Mouse (Mus musculus) neural tube, embryonic 14.5 days (tissue): ENCODE measurements around the gene Thap11. TPM values are rescaled to one million over a fixed set of nuclear protein-coding genes. Genes with fewer than 3 reads are reported as not detected.

Source experiments
- ATAC-seq: fragments of 200-750 bp; cut with Nextera tagmentation; 2 replicates; pipeline ENCODE4 v1.8.0; 2017; ENCODE audit warnings: low read depth, mild to moderate bottlenecking, moderate TSS enrichment, moderate library complexity
- H3K27ac ChIP-seq: fragments of 300-500 bp; sonication (generic); 2 replicates; pipeline ENCODE4 v1.5.1; 2014; ENCODE audit warnings: low read depth, mild to moderate bottlenecking, control low read depth, low read length, moderate library complexity, mixed read lengths
- H3K27me3 ChIP-seq: fragments of 300-500 bp; sonication (generic); 2 replicates; pipeline ENCODE4 v1.6.1; 2014; ENCODE audit warnings: low read length; ENCODE audit not compliant: control insufficient read depth, insufficient read depth
- H3K36me3 ChIP-seq: fragments of 300-500 bp; sonication (generic); 2 replicates; pipeline ENCODE4 v1.6.1; 2014; ENCODE audit warnings: low read length, mixed read lengths; ENCODE audit not compliant: control insufficient read depth, insufficient read depth
- H3K4me1 ChIP-seq: fragments of 300-500 bp; sonication (generic); 2 replicates; pipeline ENCODE4 v1.6.1; 2014; ENCODE audit warnings: low read length; ENCODE audit not compliant: control insufficient read depth, insufficient read depth
- H3K4me2 ChIP-seq: fragments of 300-500 bp; sonication (generic); 2 replicates; pipeline ENCODE4 v1.6.1; 2014; ENCODE audit warnings: mild to moderate bottlenecking, low read depth, low read length, control low read depth
- H3K4me3 ChIP-seq: fragments of 300-500 bp; sonication (generic); 2 replicates; pipeline ENCODE4 v1.5.1; 2014; ENCODE audit warnings: low read depth, low read length, control low read depth, mixed read lengths
- H3K9ac ChIP-seq: fragments of 300-500 bp; sonication (generic); replicated peaks from 2 replicates; pipeline ENCODE4 v1.6.1; 2014; ENCODE audit warnings: low read depth, mild to moderate bottlenecking, control low read depth, low read length, mixed read lengths
- H3K9me3 ChIP-seq: fragments of 300-500 bp; sonication (generic); 2 replicates; pipeline ENCODE4 v1.6.1; 2016; ENCODE audit warnings: low read length; ENCODE audit not compliant: control insufficient read depth
- WGBS: fragments of 180-500 bp; shearing (Covaris S2); extraction: QIAGEN DNeasy Blood & Tissue Kit; methylation state at CpG from one replicate; pipeline ENCODE4 v1.1.7; 2014; 5-methylcytosine and 5-hydroxymethylcytosine counted together
- polyA plus RNA-seq: library from polyadenylated mRNA; unstranded; fragments of >200 nt; fragmentation: Nextera tagmentation; extraction: Ambion mirVana; gene quantifications from 2 replicates; pipeline ENCODE4 v1.2.1, GENCODE M21; 2014

Gene Thap11
- polyA plus RNA-seq, 1 experiment from 2014 or later = 44.1 TPM

DNA sequence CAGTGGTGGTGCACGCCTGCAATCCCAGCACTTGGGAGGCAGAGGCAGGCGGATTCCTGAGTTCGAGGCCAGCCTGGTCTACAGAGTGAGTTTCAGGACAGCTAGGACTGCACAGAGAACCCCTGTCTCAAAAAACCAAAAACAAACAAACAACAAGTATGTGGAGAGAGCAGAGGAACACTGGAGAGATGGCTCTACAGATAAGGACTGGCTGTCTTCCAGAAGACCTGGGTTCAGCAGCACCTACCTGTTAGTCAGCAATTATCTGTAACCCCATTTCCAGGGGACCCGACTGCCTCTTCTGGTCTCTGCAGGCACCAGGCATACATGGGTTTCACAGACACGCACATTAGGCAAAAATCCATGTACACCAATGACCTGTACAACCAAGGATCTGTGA, 15.7 kb upstream of the Thap11 start:
- Histone ChIP-seq H3K27ac (no peak overlapping the region), H3K9me3 (no peaks in the 10 kb centered on the region), H3K9ac (no peak overlapping the region), H3K27me3 (no peaks in the 10 kb centered on the region), H3K36me3 (peaks cover 5% of the 10 kb centered on the region; the same call in 1 of the 2 replicates), H3K4me3 (no peak overlapping the region), H3K4me2 (no peak overlapping the region), H3K4me1 (no peaks in the 10 kb centered on the region)
- ATAC-seq = no peak
- WGBS = 93% methylated on average over 5 of the region's 5 CpGs

DNA sequence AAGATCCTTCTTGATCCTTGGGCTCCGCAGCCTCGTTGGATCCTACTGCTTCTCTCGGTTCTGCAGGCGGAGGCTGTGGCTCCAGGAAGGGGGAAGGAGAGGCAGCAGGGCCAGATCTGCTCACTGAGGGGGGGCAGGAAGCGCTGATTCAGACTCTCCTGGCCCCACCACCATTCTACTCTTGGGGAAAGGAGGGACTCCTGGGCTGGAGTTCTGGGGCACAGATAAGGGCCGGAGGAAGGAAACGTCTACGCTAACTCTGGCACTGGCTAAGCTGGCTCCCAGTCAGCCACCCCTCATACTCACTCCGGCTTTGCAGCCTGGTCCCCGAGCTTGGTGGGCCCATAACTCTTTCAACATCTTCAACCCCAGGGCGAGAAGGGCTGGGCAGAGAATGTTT, 8.3 kb upstream of the Thap11 start:
- Histone ChIP-seq H3K4me3 (no peak overlapping the region), H3K27ac (no peak overlapping the region), H3K4me2 (no peak overlapping the region), H3K36me3 (peaks cover 41% of the 10 kb centered on the region), H3K9ac (no peak overlapping the region), H3K4me1 (peaks cover 5% of the 10 kb centered on the region; the same call in 1 of the 2 replicates), H3K27me3 (no peaks in the 10 kb centered on the region), H3K9me3 (no peaks in the 10 kb centered on the region)
- no peak for ATAC-seq
- 94% methylated on average over 11 of the region's 11 CpGs for WGBS

DNA sequence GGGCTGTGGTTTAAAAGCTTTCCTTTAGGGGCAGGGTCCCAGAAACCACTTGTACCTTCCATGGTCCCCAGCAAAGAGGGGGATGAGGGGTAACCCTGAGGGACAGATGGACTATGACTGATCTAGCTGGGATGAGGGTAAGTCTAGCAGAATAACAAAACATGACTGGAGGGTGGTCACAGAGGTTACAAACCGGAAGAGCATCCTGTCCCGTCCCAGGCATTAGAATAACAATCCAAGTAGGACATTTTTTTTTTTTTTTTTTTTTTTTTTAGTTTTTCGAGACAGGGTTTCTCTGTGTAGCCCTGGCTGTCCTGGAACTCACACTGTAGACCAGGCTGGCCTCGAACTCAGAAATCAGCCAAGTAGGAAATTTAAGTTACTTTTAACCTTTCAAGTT, 4.9 kb upstream of the Thap11 start:
- Histone ChIP-seq H3K9ac (no peak overlapping the region), H3K4me2 (no peak overlapping the region)
- 88% methylated on average over 4 of the region's 4 CpGs for WGBS

DNA sequence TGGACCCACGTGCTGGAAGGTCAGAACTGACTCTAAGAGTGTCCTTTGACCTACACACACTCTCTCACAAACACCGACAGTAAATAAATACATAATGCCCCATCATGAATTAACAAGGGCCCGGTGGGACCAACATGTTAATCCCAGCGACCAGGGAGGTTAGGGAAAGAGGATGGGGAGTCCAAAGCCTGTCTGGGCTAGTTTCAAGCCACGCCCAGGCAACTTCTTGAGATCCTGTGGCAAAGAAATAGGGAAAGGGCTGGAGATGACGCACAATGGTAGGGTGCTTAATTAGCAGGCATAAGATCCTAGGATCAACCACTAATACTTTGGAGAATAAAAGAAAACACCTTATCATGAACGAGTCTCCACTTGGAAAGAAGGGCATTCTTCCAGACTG, 4.3 kb upstream of the Thap11 start:
- WGBS = 82% methylated on average over 7 of the region's 7 CpGs

More for the DNA sequence above, 4.9 kb upstream of the Thap11 start:
- Histone ChIP-seq H3K4me3 (no peak overlapping the region), H3K36me3 (peaks cover 28% of the 10 kb centered on the region), H3K27ac (no peak overlapping the region), H3K9me3 (no peaks in the 10 kb centered on the region), H3K4me1 (peaks cover 8% of the 10 kb centered on the region; the same call in 1 of the 2 replicates), H3K27me3 (no peaks in the 10 kb centered on the region)
- no peak for ATAC-seq

DNA sequence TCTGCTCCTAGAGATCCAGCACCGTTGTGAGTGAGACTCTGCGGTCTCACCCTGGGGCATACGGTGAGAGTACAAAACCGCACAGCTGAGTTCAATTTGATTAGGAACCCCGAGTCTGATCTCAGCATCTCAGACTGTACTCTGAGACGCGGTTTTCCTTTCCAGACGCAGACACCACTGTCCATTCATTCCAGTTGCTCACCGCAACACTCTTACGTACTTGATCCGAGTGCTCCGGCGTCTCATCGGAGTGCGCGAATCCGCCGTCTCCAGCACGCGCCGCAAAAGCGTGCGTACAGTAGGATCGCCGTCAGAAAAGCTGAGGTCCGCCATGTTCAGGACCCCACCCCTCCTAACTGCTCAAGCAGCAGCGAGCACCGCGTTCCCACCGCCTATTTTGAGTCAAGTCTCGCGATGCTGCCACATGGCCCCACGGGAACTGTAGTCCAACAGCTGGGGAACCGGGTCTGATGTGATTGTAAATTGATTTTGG, 3.2 kb upstream of the Thap11 start:
- Histone ChIP-seq H3K4me1 (peaks cover 18% of the 10 kb centered on the region), H3K36me3 (peaks cover 19% of the 10 kb centered on the region), H3K4me2 (peak overlapping the region; percentile 84), H3K4me3 (peak overlapping the region; percentile 68), H3K9me3 (no peaks in the 10 kb centered on the region), H3K27ac (peak overlapping the region; percentile 67), H3K9ac (peak overlapping the region; percentile 65), H3K27me3 (no peaks in the 10 kb centered on the region)
- peak; percentile 83 for ATAC-seq
- WGBS = under 1% methylated on average over 34 of the region's 34 CpGs

More for the DNA sequence above, 4.3 kb upstream of the Thap11 start:
- H3K4me1 ChIP-seq = peaks cover 8% of the 10 kb centered on the region; the same call in 1 of the 2 replicates
- no peaks in the 10 kb centered on the region for H3K27me3 ChIP-seq
- H3K4me3 ChIP-seq = no peak overlapping the region
- no peak for ATAC-seq
- H3K36me3 ChIP-seq = peaks cover 24% of the 10 kb centered on the region
- peak overlapping the region; percentile 27; the same call in 1 of the 2 replicates for H3K4me2 ChIP-seq
- no peak overlapping the region for H3K27ac ChIP-seq
- no peak overlapping the region for H3K9ac ChIP-seq
- H3K9me3 ChIP-seq = no peaks in the 10 kb centered on the region

DNA sequence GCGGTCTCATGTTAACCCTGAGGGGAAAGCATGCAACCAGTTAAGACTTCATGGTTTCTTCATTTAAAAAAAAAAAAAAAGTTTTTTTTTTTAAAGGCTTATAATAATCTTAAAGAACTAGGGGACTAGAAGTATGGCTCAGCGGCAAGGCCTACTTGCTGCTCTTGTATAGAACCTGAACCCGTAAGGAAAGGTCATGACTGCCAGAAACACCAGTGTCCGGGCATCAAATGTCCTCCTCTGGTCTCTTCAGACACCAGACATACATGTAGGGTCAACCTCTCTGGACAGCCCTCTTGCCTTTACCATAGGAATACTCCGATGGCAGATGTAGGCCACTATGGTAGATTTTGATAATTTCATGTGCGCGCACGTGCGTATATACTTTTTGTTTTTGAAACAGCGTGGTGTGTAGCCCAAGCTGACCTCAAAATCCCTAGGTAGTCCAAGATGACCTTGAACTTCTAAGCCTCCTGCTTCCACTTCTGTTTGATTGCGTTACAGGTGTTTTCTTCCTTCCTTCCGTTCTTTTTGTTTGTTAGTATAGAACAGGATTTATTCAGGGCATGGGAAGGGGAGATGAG, 2.7 kb upstream of the Thap11 start:
- ATAC-seq = no peak
- Histone ChIP-seq H3K4me2 (no peak overlapping the region), H3K9me3 (no peaks in the 10 kb centered on the region), H3K9ac (no peak overlapping the region), H3K36me3 (peaks cover 15% of the 10 kb centered on the region), H3K4me3 (peak overlapping the region; percentile 68), H3K4me1 (peaks cover 23% of the 10 kb centered on the region), H3K27me3 (no peaks in the 10 kb centered on the region), H3K27ac (no peak overlapping the region)
- WGBS = 85% methylated on average over 12 of the region's 12 CpGs

DNA sequence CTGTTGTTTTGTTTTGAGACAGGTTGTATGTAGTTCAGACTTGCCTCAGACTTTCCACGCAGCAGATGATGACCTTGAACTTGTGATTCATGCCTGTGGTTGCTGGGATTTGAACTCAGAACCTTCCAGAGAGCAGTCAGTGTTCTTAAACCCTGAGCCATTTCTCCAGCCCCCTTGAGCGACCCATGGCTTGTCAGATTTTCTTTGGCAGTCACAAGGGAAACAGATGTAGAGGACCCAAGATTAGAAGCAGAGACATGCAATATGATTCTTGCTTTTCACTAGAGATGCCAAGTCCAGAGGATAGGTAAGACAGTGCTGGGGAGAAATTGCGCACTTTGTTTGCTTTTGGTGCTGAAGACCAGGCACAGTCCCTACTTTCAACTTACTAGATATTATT, 1.8 kb upstream of the Thap11 start, which contains the start of gene Cenpt:
Gene Cenpt, minus strand, starts transcription at position 101 of the 400 bp plus-strand sequence.
- Histone ChIP-seq H3K27me3 (no peaks in the 10 kb centered on the region), H3K36me3 (peaks cover 11% of the 10 kb centered on the region), H3K27ac (no peak within 1 kb of the TSS), H3K4me3 (no peak within 1 kb of the TSS), H3K4me2 (no peak within 1 kb of the TSS), H3K9me3 (no peaks in the 10 kb centered on the region), H3K9ac (no peak within 1 kb of the TSS), H3K4me1 (peaks cover 31% of the 10 kb centered on the region)
- WGBS = 88% methylated on average over 3 of the region's 3 CpGs
- no peak for ATAC-seq

DNA sequence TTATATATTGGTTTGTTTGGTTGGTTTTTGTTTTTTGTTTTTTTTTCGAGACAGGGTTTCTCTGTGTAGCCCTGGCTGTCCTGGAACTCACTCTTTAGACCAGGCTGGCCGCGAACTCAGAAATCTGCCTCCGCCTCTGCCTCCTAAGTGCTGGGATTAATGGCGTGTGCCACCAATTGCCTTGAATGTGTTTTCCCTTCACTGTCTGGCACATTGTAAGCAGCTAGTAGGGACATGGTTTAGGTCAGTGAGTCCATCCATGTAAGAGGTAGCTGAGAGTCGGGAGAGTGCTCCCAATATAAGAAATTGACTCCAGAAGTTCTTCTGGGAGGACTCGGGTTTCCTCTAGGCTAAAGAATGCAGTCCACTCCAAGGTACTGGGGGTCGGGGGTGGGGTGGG, 629 bp upstream of the Thap11 start:
- peak overlapping the region; percentile 78 for H3K4me3 ChIP-seq
- H3K4me1 ChIP-seq = peaks cover 31% of the 10 kb centered on the region
- H3K9ac ChIP-seq = peak overlapping the region; percentile 69

More for the DNA sequence above, 629 bp upstream of the Thap11 start:
- WGBS = 27% methylated on average over 8 of the region's 8 CpGs
- Histone ChIP-seq H3K36me3 (no peaks in the 10 kb centered on the region; the same call in 1 of the 2 replicates), H3K9me3 (no peaks in the 10 kb centered on the region), H3K27ac (no peak overlapping the region; the same call in 1 of the 2 replicates), H3K4me2 (peak overlapping the region; percentile 18; the same call in 1 of the 2 replicates), H3K27me3 (no peaks in the 10 kb centered on the region)
- no peak for ATAC-seq
